Mouse (Mus musculus): ENCODE measurements at regions not wholly inside any gene's neighbourhood (a gene's known extent, or its start where the extent isn't known, plus 50 kb on each side); places are given as distances from the start of the nearest gene placed in this dataset.

DNA sequence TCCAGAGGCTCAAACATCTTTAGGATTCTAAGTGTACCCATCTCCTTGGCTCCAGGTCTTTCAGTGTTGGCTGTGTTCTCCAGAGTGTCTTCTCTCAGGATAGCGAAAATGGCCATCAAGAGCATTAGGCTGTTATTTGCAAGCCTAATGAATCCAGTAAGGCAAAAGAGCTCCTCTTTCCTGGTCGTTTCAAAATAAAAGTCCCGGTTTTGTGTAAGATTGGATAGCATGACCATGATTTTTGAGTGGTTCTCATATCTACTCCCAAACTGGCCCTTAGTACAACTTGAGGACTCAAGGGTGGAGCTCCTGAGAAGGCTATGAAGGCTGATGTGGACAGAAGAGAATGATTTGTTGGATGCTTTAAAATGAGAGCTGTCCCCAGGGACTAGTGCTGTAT is 510.6 kb downstream of the Zfp536 start:
- TF ChIP-seq CTCF (IDR thresholded peaks at IDR 0.05; ENCODE audit: control insufficient read depth, insufficient read depth, insufficient read length) (no peak), CEBPB (IDR thresholded peaks at IDR 0.05; ENCODE audit: low read depth) (no peak), MAX (IDR thresholded peaks at IDR 0.05) (no peak), MYOD1 (IDR thresholded peaks at IDR 0.05; ENCODE audit: control insufficient read depth, insufficient read length, low read depth) (no peak), USF1 (IDR thresholded peaks at IDR 0.05; ENCODE audit: low read depth) (no peak)
